Mouse (Mus musculus): ENCODE results near the gene Rgs10. TPM values are rescaled to one million over a fixed set of nuclear protein-coding genes. Genes with fewer than 3 reads are reported as not detected.

The Rgs10 gene
- polyA plus RNA-seq, 1 experiment, result 8.5 TPM

DNA sequence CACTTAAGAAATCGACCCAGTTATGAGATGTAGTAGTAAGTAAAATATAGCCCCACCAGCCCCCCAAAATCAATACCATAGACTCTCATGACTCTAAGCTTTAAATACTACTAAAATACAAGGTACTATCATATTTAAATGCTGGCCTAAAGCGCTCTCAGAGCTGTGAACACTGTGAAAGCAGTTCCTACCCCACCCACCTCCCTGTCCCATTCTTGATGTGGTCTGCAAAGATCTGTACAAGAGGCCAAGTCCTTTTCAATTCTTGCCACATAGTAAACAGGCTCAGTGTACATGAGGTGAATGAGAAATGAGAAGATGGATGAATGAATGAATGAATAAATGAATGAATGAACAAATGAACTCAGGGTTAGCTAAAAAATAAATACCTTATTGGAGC lies 21.5 kb downstream of the Rgs10 start:
- Histone ChIP-seq H3K79me2 (ENCODE audit: control insufficient read depth, insufficient read depth) (no peaks in the 10 kb centered on the region), H3K4me3 (no peak overlapping the region), H3K36me3 (ENCODE audit: control insufficient read depth, insufficient read depth) (no peaks in the 10 kb centered on the region), H3ac (ENCODE audit: control insufficient read depth, insufficient read length) (no peak overlapping the region), H3K4me2 (ENCODE audit: low read depth) (no peak overlapping the region), H3K27me3 (ENCODE audit: control insufficient read depth, insufficient read depth, insufficient read length) (no peaks in the 10 kb centered on the region)
- TF ChIP-seq POLR2AphosphoS2 (IDR thresholded peaks at IDR 0.05; ENCODE audit: insufficient read length, low read depth) (no peak), CEBPB (IDR thresholded peaks at IDR 0.05; ENCODE audit: insufficient read depth, poor library complexity, severe bottlenecking) (no peak), E2F4 (IDR thresholded peaks at IDR 0.05; ENCODE audit: insufficient read depth) (no peak), MYOD1 (IDR thresholded peaks at IDR 0.05; ENCODE audit: control insufficient read depth in 1 of 3, insufficient read length in 2 of 3, low read depth in 2 of 3) (no peak), USF1 (IDR thresholded peaks at IDR 0.05; ENCODE audit: low read depth) (no peak), MYOG (IDR thresholded peaks at IDR 0.05; ENCODE audit: control insufficient read depth in 1 of 3, insufficient read depth in 1 of 3, insufficient read length in 2 of 3, low read depth in 2 of 3) (no peak), POLR2A (IDR thresholded peaks at IDR 0.05; ENCODE audit: insufficient read length, low read depth) (no peak), REST (IDR thresholded peaks at IDR 0.05; ENCODE audit: insufficient read depth, insufficient read length) (no peak), SRF (IDR thresholded peaks at IDR 0.05; ENCODE audit: control insufficient read depth, insufficient read length, low read depth) (no peak), MAX (IDR thresholded peaks at IDR 0.05; ENCODE audit: low read depth) (no peak), TCF3 (IDR thresholded peaks at IDR 0.05; ENCODE audit: insufficient read length, low read depth) (no peak), TCF12 (IDR thresholded peaks at IDR 0.05; ENCODE audit: insufficient read depth, poor library complexity, severe bottlenecking) (no peak)

DNA sequence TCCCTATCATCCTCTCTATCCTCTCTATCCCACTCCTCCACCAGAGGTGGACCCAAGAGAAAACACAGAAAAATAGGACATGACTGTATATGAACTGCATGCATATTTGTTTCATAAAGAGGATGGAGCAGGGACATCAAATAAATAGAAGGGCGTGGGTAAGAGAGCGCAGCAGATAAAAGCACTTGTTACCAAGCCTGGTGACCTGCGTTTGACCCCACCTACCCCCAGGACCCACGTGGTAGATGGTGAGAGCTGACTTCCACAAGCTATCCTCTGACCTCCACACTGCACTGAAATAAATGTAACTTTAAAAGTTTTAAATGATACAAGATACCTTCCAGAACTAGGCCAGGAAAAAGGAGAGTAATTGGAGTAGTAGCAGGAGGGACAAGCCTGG lies 24.8 kb downstream of the Rgs10 start:
- Histone ChIP-seq H3K79me2 (ENCODE audit: control insufficient read depth, insufficient read depth) (no peaks in the 10 kb centered on the region), H3K4me3 (no peak overlapping the region), H3K27me3 (ENCODE audit: control insufficient read depth, insufficient read depth, insufficient read length) (no peaks in the 10 kb centered on the region), H3K4me2 (ENCODE audit: low read depth) (no peak overlapping the region), H3K36me3 (ENCODE audit: control insufficient read depth, insufficient read depth) (no peaks in the 10 kb centered on the region), H3ac (ENCODE audit: control insufficient read depth, insufficient read length) (no peak overlapping the region)
- TF ChIP-seq TCF3 (IDR thresholded peaks at IDR 0.05; ENCODE audit: insufficient read length, low read depth) (no peak), MYOG (IDR thresholded peaks at IDR 0.05; ENCODE audit: control insufficient read depth in 1 of 3, insufficient read depth in 1 of 3, insufficient read length in 2 of 3, low read depth in 2 of 3) (no peak)

DNA sequence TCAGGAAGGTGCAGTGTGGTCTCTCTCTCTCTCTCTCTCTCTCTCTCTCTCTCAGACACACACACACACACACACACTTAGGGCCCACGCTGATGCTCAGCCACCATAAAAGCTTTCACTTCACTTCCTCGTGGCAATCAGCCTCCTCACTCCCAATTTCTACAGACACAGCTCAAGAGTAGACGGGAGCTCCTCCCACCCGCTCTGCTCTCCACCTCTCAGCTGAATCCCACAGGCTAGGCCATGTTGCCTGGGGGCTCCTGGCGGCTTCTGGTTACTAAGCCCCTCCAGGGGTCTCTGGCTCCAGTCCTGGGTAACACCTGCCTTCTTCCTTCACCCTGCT lies 25.6 kb downstream of the Rgs10 start:
- Histone ChIP-seq H3K4me3 (no peak overlapping the region), H3K4me2 (ENCODE audit: low read depth) (no peak overlapping the region), H3K36me3 (ENCODE audit: control insufficient read depth, insufficient read depth) (no peaks in the 10 kb centered on the region), H3K79me2 (ENCODE audit: control insufficient read depth, insufficient read depth) (no peaks in the 10 kb centered on the region), H3K27me3 (ENCODE audit: control insufficient read depth, insufficient read depth, insufficient read length) (no peaks in the 10 kb centered on the region), H3ac (ENCODE audit: control insufficient read depth, insufficient read length) (no peak overlapping the region)
- TF ChIP-seq SRF (IDR thresholded peaks at IDR 0.05; ENCODE audit: control insufficient read depth, insufficient read length, low read depth) (no peak), CEBPB (IDR thresholded peaks at IDR 0.05; ENCODE audit: insufficient read depth, poor library complexity, severe bottlenecking) (no peak), E2F4 (IDR thresholded peaks at IDR 0.05; ENCODE audit: insufficient read depth) (no peak), MAX (IDR thresholded peaks at IDR 0.05; ENCODE audit: low read depth) (no peak), POLR2A (IDR thresholded peaks at IDR 0.05; ENCODE audit: insufficient read length, low read depth) (no peak), TCF12 (IDR thresholded peaks at IDR 0.05; ENCODE audit: insufficient read depth, poor library complexity, severe bottlenecking) (no peak), TCF3 (IDR thresholded peaks at IDR 0.05; ENCODE audit: insufficient read length, low read depth) (no peak), REST (IDR thresholded peaks at IDR 0.05; ENCODE audit: insufficient read depth, insufficient read length) (no peak), MYOD1 (IDR thresholded peaks at IDR 0.05; ENCODE audit: control insufficient read depth in 1 of 3, insufficient read length in 2 of 3, low read depth in 2 of 3) (no peak), POLR2AphosphoS2 (IDR thresholded peaks at IDR 0.05; ENCODE audit: insufficient read length, low read depth) (no peak), MYOG (IDR thresholded peaks at IDR 0.05; ENCODE audit: control insufficient read depth in 1 of 3, insufficient read depth in 1 of 3, insufficient read length in 2 of 3, low read depth in 2 of 3) (no peak)

DNA sequence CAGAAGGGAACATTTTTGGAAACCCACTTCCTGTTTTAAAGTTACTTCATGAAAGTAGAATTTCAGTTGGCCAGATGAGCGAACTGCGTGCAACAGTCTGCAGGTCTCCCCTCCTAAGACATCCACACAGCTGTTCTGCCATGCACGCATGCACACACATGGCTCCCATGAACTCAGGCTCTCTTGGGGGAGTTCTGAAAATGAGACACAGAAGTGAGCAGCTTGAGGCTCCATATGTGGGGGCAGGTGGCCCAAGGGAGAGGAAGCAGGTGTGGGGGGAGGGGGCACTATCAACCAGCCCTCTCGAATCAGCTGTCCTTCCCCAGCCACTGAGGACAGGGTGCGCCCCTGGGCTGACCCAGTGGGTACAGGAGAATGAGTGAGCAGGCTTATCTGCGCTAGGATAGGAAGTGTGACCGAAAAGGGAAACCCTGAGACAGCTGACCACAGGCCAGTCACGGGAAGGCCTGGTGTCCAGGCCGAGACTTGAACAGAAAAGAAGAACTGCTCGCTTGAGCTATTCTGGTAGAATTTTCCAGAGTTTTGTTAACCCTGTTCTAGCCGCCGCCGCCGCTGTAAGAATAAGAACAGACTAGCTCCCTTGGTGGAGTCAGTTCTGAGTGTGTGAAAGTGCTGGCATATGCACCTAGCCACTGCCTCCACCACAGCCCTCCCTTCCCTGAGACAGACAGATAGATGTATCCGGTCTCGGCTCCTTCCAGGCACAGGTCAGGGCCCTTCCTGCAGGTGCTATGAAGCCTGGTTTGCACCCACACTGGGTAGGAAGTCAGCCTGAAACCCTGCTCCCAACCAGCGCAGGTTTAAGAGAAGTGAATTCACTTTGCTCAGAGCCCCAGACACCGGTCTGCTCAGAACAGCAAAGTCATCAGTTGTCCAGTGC lies 26.2 kb downstream of the Rgs10 start:
- TF ChIP-seq E2F4 (IDR thresholded peaks at IDR 0.05; ENCODE audit: insufficient read depth), result no peak
- TF ChIP-seq POLR2AphosphoS2 (IDR thresholded peaks at IDR 0.05; ENCODE audit: insufficient read length, low read depth), result no peak
- no peak for TF ChIP-seq REST (IDR thresholded peaks at IDR 0.05; ENCODE audit: insufficient read depth, insufficient read length)
- TF ChIP-seq TCF3 (IDR thresholded peaks at IDR 0.05; ENCODE audit: insufficient read length, low read depth), result no peak
- TF ChIP-seq MYOG (IDR thresholded peaks at IDR 0.05; ENCODE audit: control insufficient read depth in 1 of 3, insufficient read depth in 1 of 3, insufficient read length in 2 of 3, low read depth in 2 of 3), result peak in 2 of 3 experiments; percentile 26 to 53
- TF ChIP-seq TCF12 (IDR thresholded peaks at IDR 0.05; ENCODE audit: insufficient read depth, poor library complexity, severe bottlenecking), result no peak
- TF ChIP-seq MYOD1 (IDR thresholded peaks at IDR 0.05; ENCODE audit: control insufficient read depth in 1 of 3, insufficient read length in 2 of 3, low read depth in 2 of 3), result peak in 2 of 3 experiments; percentile 4 to 35
- no peak for TF ChIP-seq USF1 (IDR thresholded peaks at IDR 0.05; ENCODE audit: low read depth)
- TF ChIP-seq POLR2A (IDR thresholded peaks at IDR 0.05; ENCODE audit: insufficient read length, low read depth), result no peak
- no peak for TF ChIP-seq MAX (IDR thresholded peaks at IDR 0.05; ENCODE audit: low read depth)
- TF ChIP-seq SRF (IDR thresholded peaks at IDR 0.05; ENCODE audit: control insufficient read depth, insufficient read length, low read depth), result no peak
- TF ChIP-seq CEBPB (IDR thresholded peaks at IDR 0.05; ENCODE audit: insufficient read depth, poor library complexity, severe bottlenecking), result no peak
- Histone ChIP-seq H3K79me2 (ENCODE audit: control insufficient read depth, insufficient read depth) (no peaks in the 10 kb centered on the region), H3ac (ENCODE audit: control insufficient read depth, insufficient read length) (no peak overlapping the region), H3K27me3 (ENCODE audit: control insufficient read depth, insufficient read depth, insufficient read length) (no peaks in the 10 kb centered on the region), H3K36me3 (ENCODE audit: control insufficient read depth, insufficient read depth) (no peaks in the 10 kb centered on the region), H3K4me3 (no peak overlapping the region), H3K4me2 (ENCODE audit: low read depth) (no peak overlapping the region)

Data from myocyte (in vitro differentiated cells).